Mouse (Mus musculus) heart, embryonic 16.5 days (tissue): ENCODE results near the gene Mvb12a. TPM values are rescaled to one million over a fixed set of nuclear protein-coding genes. Genes with fewer than 3 reads are reported as not detected.

Experiments
- ATAC-seq: fragments of 200-750 bp; cut with Nextera tagmentation; replicated peaks from 2 replicates; pipeline ENCODE4 v1.8.0; 2017; ENCODE audit warnings: moderate number of reproducible peaks; ENCODE audit not compliant: insufficient read depth, low FRiP score; ENCODE audit errors: extremely low read depth
- H3K27ac ChIP-seq: fragments of 300-500 bp; sonication (generic); 2 replicates; pipeline ENCODE4 v1.5.1; 2014; ENCODE audit warnings: mild to moderate bottlenecking, low read length, control low read depth, moderate library complexity
- H3K27me3 ChIP-seq: fragments of 300-500 bp; sonication (generic); 2 replicates; pipeline ENCODE4 v1.6.1; 2014; ENCODE audit warnings: low read length, mixed read lengths; ENCODE audit not compliant: control insufficient read depth, insufficient read depth
- H3K36me3 ChIP-seq: fragments of 300-500 bp; sonication (generic); 2 replicates; pipeline ENCODE4 v1.6.1; 2014; ENCODE audit not compliant: control insufficient read depth, insufficient read depth
- H3K4me1 ChIP-seq: fragments of 300-500 bp; sonication (generic); 2 replicates; pipeline ENCODE4 v1.6.1; 2014; ENCODE audit warnings: low read length, mixed read lengths; ENCODE audit not compliant: control insufficient read depth, insufficient read depth
- H3K4me2 ChIP-seq: fragments of 300-500 bp; sonication (generic); 2 replicates; pipeline ENCODE4 v1.6.1; 2014; ENCODE audit warnings: low read depth, mild to moderate bottlenecking, control low read depth, low read length
- H3K4me3 ChIP-seq: fragments of 300-500 bp; sonication (generic); 2 replicates; pipeline ENCODE4 v1.5.1; 2014; ENCODE audit warnings: mild to moderate bottlenecking, control low read depth, low read length
- H3K9ac ChIP-seq: fragments of 300-500 bp; sonication (generic); 2 replicates; pipeline ENCODE4 v1.6.1; 2014; ENCODE audit warnings: low read length, control low read depth
- H3K9me3 ChIP-seq: fragments of 300-500 bp; sonication (generic); replicated peaks from 2 replicates; pipeline ENCODE4 v1.6.1; 2016; ENCODE audit warnings: low read length; ENCODE audit not compliant: control insufficient read depth
- WGBS: fragments of 180-500 bp; shearing (Covaris S2); extraction: QIAGEN DNeasy Blood & Tissue Kit; methylation state at CpG from one replicate; pipeline ENCODE4 v1.1.7; 2014; 5-methylcytosine and 5-hydroxymethylcytosine counted together
- polyA plus RNA-seq: library from polyadenylated mRNA; unstranded; fragments of >200 nt; fragmentation: Nextera tagmentation; extraction: Ambion mirVana; gene quantifications from 2 replicates; pipeline ENCODE4 v1.2.1, GENCODE M21; 2015

The Mvb12a gene
- polyA plus RNA-seq: 60.3 and 65.8 TPM in 2 replicates

- H3K4me2 ChIP-seq: peak within 1 kb of the TSS; percentile 81
- WGBS: under 1% methylated on average over 55 of the region's 55 CpGs
- H3K9ac ChIP-seq: peak within 1 kb of the TSS; percentile 84
- H3K27ac ChIP-seq: peak within 1 kb of the TSS; percentile 66; the same call in 1 of the 2 replicates
- H3K27me3 ChIP-seq: no peaks in the 10 kb centered on the region
- no peaks in the 10 kb centered on the region for H3K9me3 ChIP-seq
- ATAC-seq: peak; percentile 91
- peaks cover 8% of the 10 kb centered on the region; the same call in 1 of the 2 replicates for H3K4me1 ChIP-seq
- H3K4me3 ChIP-seq: peak within 1 kb of the TSS; percentile 81
- peaks cover 9% of the 10 kb centered on the region for H3K36me3 ChIP-seq
These were observed at the start of gene Mvb12a for GRCm38 (mm10) chr8:71542632-71543343. TSS of gene Mvb12a (plus strand) at chr8:71542922.

GRCm38 (mm10) chr8:71495039-71495438, 47.7 kb upstream of the Mvb12a start:
- no peaks in the 10 kb centered on the region for H3K9me3 ChIP-seq
- H3K36me3 ChIP-seq: peaks cover 8% of the 10 kb centered on the region; the same call in 1 of the 2 replicates
- peak overlapping the region; percentile 51 for H3K4me2 ChIP-seq
- peak; percentile 49 for ATAC-seq
- H3K4me3 ChIP-seq: no peak overlapping the region
- 0 out of 2 replicates have a peak overlapping the region, but pooled peaks have one; percentile 47 for H3K9ac ChIP-seq
- H3K4me1 ChIP-seq: peaks cover 44% of the 10 kb centered on the region
- WGBS: 17% methylated on average over 16 of the region's 16 CpGs
- no peaks in the 10 kb centered on the region for H3K27me3 ChIP-seq
- peak overlapping the region; percentile 81 for H3K27ac ChIP-seq

GRCm38 (mm10) chr8:71495811-71496210, 46.9 kb upstream of the Mvb12a start:
- ATAC-seq: no peak

GRCm38 (mm10) chr8:71496481-71496880, 46.2 kb upstream of the Mvb12a start:
- Histone ChIP-seq H3K9ac (0 out of 2 replicates have a peak overlapping the region, but pooled peaks have one; percentile 28), H3K36me3 (peaks cover 8% of the 10 kb centered on the region; the same call in 1 of the 2 replicates), H3K27me3 (no peaks in the 10 kb centered on the region), H3K4me3 (no peak overlapping the region), H3K4me2 (no peak overlapping the region), H3K9me3 (no peaks in the 10 kb centered on the region), H3K27ac (peak overlapping the region; percentile 81), H3K4me1 (peaks cover 44% of the 10 kb centered on the region)
- WGBS: 31% methylated on average over 11 of the region's 11 CpGs
- peak; percentile 56; the same call in 1 of the 2 replicates for ATAC-seq

More at GRCm38 (mm10) chr8:71495811-71496210, 46.9 kb upstream of the Mvb12a start:
- Histone ChIP-seq H3K9ac (0 out of 2 replicates have a peak overlapping the region, but pooled peaks have one; percentile 35), H3K9me3 (no peaks in the 10 kb centered on the region), H3K27me3 (no peaks in the 10 kb centered on the region), H3K36me3 (peaks cover 8% of the 10 kb centered on the region; the same call in 1 of the 2 replicates), H3K4me3 (no peak overlapping the region), H3K4me2 (no peak overlapping the region), H3K4me1 (peaks cover 44% of the 10 kb centered on the region), H3K27ac (peak overlapping the region; percentile 81)
- 83% methylated on average over 5 of the region's 5 CpGs for WGBS

GRCm38 (mm10) chr8:71497077-71497645, 45.6 kb upstream of the Mvb12a start:
- H3K4me1 ChIP-seq: peaks cover 44% of the 10 kb centered on the region

GRCm38 (mm10) chr8:71497881-71498501, 44.7 kb upstream of the Mvb12a start:
- Histone ChIP-seq H3K36me3 (no peaks in the 10 kb centered on the region), H3K27me3 (no peaks in the 10 kb centered on the region), H3K9me3 (no peaks in the 10 kb centered on the region), H3K9ac (peak overlapping the region; percentile 53), H3K4me1 (peaks cover 44% of the 10 kb centered on the region), H3K4me3 (no peak overlapping the region), H3K27ac (peak overlapping the region; percentile 70), H3K4me2 (0 out of 2 replicates have a peak overlapping the region, but pooled peaks have one; percentile 5)
- 21% methylated on average over 15 of the region's 15 CpGs for WGBS
- ATAC-seq: no peak

More at GRCm38 (mm10) chr8:71497077-71497645, 45.6 kb upstream of the Mvb12a start:
- no peak for ATAC-seq
- Histone ChIP-seq H3K27me3 (no peaks in the 10 kb centered on the region), H3K9ac (no peak overlapping the region), H3K36me3 (peaks cover 8% of the 10 kb centered on the region; the same call in 1 of the 2 replicates), H3K9me3 (no peaks in the 10 kb centered on the region), H3K27ac (peak overlapping the region; percentile 81), H3K4me3 (no peak overlapping the region), H3K4me2 (no peak overlapping the region)
- whole genome bisulfite sequencing: 82% methylated on average over 1 of the region's 1 CpGs

- peaks cover 44% of the 10 kb centered on the region for H3K4me1 ChIP-seq
- no peaks in the 10 kb centered on the region for H3K9me3 ChIP-seq
- H3K4me3 ChIP-seq: no peak overlapping the region
- no peaks in the 10 kb centered on the region for H3K27me3 ChIP-seq
- 31% methylated on average over 16 of the region's 16 CpGs for WGBS
- 0 out of 2 replicates have a peak overlapping the region, but pooled peaks have one; percentile 5 for H3K4me2 ChIP-seq
- no peak overlapping the region for H3K9ac ChIP-seq
- no peaks in the 10 kb centered on the region for H3K36me3 ChIP-seq
- H3K27ac ChIP-seq: peak overlapping the region; percentile 70
- peak; percentile 30 for ATAC-seq
These were observed 43.7 kb upstream of the Mvb12a start for GRCm38 (mm10) chr8:71498816-71499690.

- no peaks in the 10 kb centered on the region for H3K36me3 ChIP-seq
- no peak for ATAC-seq
- no peak overlapping the region for H3K27ac ChIP-seq
These were observed 38.4 kb upstream of the Mvb12a start for GRCm38 (mm10) chr8:71504349-71504748.

More at GRCm38 (mm10) chr8:71504349-71504748, 38.4 kb upstream of the Mvb12a start:
- peaks cover 29% of the 10 kb centered on the region for H3K27me3 ChIP-seq
- no peak overlapping the region for H3K9ac ChIP-seq
- H3K4me3 ChIP-seq: no peak overlapping the region
- no peak overlapping the region for H3K4me2 ChIP-seq
- no peaks in the 10 kb centered on the region for H3K9me3 ChIP-seq
- peaks cover 4% of the 10 kb centered on the region for H3K4me1 ChIP-seq
- WGBS: 93% methylated on average over 4 of the region's 4 CpGs
